Mouse (Mus musculus): Measurements from ENCODE around the gene Anapc11.
"Not testable (repeated sequence)": the region's sequence is repeated elsewhere in the genome, so short reads cannot be mapped to it uniquely, and the experiment has no call there.

Anapc11 gene

GRCm38 (mm10) chr11:120575046-120575445 is 23.2 kb upstream of the Anapc11 start:
- DNase-seq (ENCODE audit: low read depth, low spot score) = no peak

DNA sequence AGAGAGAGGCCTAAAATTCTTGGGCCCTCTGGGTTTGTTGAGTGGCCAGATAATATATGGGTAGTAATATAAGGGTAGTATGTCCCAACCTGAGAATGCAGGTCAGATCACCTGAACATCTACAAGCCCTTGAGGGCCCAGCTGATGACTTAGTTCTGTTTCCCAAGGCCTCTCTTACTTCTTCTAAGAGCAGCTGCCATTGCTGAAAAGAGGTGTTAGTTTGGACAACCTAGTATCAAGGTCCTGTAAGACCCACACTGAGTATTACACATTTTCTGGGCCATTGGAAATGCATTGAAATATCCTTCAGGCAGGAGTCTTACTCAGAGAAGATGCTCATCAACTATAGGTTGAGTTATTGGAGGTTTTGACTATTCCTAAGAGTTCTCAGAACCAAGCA is 22.3 kb upstream of the Anapc11 start:
- DNase-seq (ENCODE audit: low read depth, low spot score) = no peak

DNA sequence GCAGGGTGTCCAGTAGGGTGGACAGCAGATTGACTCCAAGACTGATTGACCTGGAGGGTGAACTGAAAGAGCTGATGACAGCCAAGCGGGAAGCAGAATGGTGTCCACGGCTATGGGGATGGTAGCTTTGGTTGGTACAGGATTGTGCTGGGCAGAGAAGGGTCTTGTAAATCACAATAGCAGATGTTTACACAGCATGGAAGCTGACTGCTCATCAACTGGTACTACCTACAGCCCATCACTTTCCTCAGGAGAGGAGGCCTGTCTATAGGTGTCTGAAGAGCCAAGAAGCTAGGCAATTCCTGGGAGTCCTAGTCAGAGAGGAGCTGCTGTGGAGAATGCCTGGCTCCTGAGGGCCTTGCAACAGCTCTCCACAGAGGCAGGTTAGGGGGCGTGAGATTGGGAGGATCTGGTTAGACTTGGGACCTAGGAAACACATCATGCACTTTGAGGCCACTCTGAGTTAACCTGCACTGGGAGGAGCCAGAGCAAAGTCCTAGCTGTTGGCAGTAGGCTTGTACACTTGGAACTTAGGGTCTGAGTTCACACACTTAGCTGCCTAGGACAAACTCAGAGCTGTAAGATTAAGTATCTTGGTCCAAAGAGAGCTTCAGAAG is 21.7 kb upstream of the Anapc11 start:
- DNase-seq (ENCODE audit: low read depth, low spot score) = no peak

GRCm38 (mm10) chr11:120577211-120578023 is 20.8 kb upstream of the Anapc11 start:
- DNase-seq (ENCODE audit: low read depth, low spot score) = peak; percentile 64

DNA sequence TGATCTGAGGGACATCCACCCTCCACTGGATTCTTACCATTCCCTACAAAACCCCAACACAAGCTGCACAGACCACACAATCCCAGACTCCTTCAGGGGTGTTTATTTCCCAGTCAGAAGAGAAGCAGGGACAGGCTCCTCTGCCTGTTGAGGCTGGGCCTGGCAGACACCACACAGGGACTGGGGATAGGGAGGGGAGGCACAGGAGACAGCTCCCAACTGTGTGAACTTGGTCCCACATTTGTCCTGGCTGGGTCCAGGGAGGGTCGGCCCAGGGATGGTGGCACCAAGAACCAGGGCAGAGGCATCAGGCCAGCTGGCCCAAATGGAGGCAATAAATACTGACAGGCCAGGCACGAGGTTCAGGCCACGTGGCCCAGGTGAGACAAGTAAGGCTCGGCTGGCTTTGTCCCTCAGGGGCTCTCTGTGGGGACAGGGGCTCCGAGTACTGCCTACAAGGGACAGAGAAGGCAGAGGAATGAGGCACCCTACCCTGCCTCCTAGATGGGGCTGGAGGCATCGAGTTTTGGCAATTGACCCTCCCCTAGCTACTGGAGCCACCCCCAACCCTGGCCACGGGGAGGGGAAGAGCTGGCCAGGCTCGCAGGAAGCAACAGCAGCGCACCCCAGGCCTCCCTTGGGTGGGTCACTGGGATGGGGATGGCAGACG is 20.1 kb upstream of the Anapc11 start:
- no peak for DNase-seq (ENCODE audit: low read depth, low spot score)

- DNase-seq (ENCODE audit: low read depth, low spot score) = no peak
Observed at GRCm38 (mm10) chr11:120578694-120579243, 19.5 kb upstream of the Anapc11 start.

DNA sequence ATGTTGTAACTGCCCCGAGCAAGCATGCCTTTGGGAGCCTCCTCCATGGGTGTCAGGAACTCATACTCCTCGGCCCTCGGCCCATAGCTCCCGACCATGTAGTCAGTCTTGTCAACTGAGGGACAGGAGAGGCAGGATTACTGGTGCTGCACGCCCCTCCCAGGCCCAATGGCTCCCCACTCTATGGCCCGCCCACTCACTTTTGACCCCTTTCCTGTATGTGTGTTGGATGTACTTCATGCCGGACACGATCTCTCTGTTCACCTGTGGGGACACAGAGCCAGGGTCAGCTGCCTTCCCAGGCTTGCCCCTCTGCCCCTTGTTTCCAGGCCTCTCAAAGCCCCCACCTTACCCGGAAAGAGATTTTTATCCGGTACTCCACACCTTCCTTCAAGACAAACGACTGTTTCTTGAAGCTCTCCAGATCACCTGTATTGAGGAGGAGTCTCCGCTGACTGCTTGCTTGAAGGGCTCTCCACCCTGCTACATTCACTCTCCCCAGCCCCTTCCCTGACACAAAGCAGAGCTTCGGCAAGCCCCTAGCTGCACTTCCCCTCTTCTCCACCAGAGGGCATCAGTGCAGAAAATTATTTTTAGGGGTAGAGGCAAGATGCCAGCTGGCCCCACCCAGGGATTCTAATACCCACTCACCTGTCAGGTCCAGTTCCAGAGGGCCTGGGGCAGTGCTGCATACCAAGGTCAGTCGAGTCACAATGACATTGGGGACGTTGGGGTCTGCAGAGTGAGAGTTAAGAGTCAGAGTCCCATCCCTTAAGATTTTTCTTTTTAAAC is 18.7 kb upstream of the Anapc11 start:
- peak; percentile 80 for DNase-seq (ENCODE audit: low read depth, low spot score)

DNA sequence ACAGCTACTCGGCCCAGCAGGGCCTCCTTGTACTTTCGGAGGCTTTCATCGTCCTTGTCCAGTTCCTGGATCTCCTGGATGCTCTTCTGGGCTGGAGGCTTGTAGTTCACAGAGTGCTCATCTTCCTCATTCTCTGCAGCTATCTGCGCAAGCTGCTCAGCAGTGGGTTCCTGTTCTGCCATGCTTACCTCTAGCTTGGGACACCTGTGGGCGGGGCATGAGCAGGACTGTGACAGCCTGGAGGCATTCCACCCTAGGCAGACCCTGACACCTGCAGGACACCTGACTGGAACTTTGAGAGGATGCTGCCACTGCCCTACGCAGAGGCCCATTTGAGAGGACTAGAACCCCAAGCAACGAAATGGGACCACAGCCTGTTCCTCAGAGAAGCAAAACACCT is 18.0 kb upstream of the Anapc11 start:
- peak; percentile 47 for DNase-seq (ENCODE audit: low read depth, low spot score)

DNA sequence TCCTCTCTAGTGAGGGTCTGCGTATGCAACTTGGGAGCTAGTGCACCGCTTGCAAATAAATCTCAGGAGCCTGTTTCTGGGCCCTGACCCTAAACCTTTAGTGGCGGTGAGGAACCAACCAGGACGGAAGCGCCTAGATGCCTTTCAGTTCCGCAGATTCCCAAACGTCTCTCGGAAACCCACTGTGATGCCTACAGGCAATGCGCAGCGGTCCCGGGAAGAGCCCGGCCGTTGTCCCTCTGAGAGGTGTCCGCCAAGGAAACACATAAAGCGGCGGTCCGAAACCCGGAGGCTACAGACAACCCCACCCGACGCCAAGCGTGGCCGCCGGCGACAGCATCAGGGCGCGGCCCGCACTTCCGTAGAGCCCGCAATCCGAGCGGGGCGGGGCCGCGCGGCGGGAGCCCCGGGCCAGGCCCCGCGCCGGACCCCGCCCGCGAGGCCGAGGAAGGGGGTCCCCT is 17.3 kb upstream of the Anapc11 start:
- peak; percentile 67 for DNase-seq (ENCODE audit: low read depth, low spot score)

DNA sequence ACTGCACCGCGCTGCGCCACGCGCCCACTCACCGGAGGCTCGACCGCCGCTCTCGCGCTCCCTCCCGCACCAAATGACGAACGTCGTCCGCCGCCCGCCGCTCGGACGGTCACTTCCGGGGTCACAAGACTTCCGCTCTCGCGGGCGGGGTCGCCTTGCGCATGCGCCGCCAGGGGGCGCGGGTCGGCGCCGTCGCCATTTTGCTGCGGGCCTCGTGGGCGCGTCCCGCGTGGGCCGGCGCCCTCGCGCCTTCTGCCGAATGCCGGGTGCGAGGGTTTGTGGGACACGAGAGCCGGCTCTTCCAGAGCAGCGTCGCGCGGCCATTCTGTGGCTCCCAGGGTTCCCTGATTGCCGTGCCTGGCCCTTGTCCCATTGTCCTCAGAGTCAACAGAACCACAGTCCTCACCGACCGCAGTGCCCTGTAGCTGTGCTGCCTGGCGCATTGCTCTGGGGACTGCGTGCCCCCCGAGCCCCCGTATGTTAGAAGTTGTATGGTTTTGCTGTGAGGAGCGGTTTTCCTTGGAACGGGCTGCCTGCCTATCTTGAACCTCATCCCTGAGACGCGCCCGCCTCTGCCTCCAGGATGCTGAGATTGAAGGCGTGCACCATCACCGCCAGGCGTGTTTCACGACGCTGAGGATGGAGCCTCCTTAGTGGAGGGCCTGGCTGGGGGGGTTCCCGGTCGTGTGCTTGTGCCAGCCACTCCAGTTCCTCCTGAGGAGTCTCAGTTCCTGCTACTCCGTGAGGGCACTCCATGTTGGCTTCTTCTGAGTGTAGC is 16.5 kb upstream of the Anapc11 start, which contains the start of gene Arhgdia:
Gene Arhgdia (minus strand): TSS at position 135 of the 778 bp plus-strand sequence.
- DNase-seq (ENCODE audit: low read depth, low spot score) = peak; percentile 92

GRCm38 (mm10) chr11:120582268-120582981 is 15.8 kb upstream of the Anapc11 start:
- peak; percentile 73 for DNase-seq (ENCODE audit: low read depth, low spot score)

DNA sequence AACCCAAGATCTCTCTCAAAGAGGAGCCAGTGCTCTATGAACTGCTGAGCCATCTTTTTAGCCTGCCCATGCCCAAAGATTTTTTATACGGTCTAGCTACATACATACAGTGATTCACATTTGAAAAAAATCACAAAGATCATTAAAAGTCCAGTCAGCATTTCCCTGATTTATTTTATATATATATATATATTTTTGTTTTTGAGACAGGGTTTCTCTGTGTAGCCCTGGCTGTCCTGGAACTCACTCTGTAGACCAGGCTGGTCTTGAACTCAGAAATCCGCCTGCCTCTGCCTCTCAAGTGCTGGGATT is 15.3 kb upstream of the Anapc11 start:
- DNase-seq (ENCODE audit: low read depth, low spot score) = not testable (repeated sequence)

GRCm38 (mm10) chr11:120583937-120584336 is 14.3 kb upstream of the Anapc11 start:
- no peak for DNase-seq (ENCODE audit: low read depth, low spot score)

- no peak for DNase-seq (ENCODE audit: low read depth, low spot score)
Observed at GRCm38 (mm10) chr11:120588531-120588930, 9.7 kb upstream of the Anapc11 start.

DNA sequence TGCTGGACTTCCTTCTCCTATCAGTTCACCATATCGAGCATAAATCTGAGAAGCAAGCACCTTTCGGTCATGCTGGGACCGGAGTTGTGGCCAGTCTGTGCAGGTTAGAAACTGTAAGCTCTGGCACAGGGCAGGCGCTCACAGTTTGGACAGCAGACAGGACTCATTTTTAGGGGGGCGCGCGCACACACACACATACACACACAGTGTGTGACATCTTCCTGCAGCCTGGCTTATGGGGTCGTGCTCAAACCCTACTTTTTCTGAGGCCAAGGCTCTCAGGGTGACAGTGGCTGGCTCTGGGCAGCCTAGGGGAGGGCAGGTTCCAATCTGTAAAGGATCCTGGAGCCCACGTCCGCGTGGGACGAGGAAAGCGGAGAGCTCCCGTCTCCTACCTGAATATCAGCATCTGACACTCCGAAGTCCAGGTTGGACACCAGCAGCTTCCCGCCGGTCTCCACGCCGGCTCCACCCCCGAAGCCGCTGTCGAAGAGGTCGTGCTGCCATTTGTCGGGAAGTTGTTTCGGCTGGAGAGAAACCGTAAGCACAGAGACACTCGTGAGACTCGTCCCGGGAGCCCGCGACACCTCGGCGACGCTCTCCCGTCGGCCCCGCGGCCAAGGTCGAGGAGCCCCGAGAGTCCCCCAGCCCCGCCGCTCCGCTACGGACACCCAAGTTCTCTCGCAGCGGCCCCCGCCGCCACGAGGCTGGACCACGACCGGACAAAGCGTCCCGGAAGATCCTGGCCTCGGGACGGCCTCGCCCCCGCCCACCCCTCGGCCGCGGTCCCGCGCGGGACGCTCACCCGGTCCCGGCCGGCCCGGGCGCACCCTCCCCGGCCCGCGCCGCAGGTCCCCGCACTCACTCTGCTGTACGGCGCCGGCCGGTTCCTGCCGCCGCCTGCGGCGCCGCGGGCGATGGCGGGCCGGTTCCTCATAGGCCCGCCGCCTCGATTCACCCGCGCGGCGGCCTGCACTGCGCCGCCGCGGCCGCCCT is 683 bp upstream of the Anapc11 start:
- DNase-seq (ENCODE audit: low read depth, low spot score) = peak; percentile 39

- DNase-seq (ENCODE audit: low read depth, low spot score) = no peak
Observed at GRCm38 (mm10) chr11:120598990-120599549, 849 bp downstream of the Anapc11 start.

DNA sequence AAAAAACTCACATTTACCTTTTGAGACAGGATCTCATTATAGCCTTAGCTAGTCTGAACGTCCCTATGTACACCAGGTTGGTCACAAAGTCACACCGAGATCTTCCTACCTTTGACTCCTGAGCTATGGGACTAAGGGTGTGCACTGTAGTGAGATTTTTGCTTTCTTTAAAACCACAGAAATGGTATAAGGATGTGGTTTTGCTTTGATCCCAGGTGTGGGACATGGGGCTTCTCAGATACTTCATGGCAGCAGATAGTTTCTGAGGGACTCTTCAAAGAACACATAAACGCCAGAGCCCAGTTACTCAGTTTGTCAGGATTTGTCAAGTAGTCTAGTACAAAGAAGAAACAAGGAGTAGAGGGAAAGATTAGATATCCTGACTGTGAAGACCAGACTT is 2.5 kb downstream of the Anapc11 start:
- DNase-seq (ENCODE audit: low read depth, low spot score) = peak; percentile 83

DNA sequence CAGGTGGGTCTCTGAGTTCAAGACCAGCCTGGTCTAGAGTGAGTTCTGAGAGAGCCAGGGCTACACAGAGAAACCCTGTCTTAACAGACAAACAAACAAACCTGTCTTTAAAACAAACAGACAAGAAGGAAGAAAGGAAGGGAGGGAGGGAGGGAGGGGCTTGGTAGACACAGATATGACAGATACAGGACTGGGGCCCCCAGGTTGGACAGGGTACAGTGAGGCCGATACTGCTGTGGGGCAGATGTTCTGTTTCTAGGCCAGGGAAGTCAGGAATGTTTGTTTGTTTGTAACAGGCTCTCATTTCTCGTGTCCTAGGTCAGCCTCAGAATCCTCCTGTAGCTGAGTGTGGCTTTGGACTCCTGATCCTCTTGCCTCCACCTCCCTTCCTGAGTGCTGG is 5.3 kb downstream of the Anapc11 start:
- no peak for DNase-seq (ENCODE audit: low read depth, low spot score)
